Mouse (Mus musculus): ENCODE measurements around the gene Abtb1. TPM values are rescaled to one million over a fixed set of nuclear protein-coding genes. Genes with fewer than 3 reads are reported as not detected.

The Abtb1 gene
- polyA plus RNA-seq, 1 experiment from 2014 or later, result 24.1 TPM

DNA sequence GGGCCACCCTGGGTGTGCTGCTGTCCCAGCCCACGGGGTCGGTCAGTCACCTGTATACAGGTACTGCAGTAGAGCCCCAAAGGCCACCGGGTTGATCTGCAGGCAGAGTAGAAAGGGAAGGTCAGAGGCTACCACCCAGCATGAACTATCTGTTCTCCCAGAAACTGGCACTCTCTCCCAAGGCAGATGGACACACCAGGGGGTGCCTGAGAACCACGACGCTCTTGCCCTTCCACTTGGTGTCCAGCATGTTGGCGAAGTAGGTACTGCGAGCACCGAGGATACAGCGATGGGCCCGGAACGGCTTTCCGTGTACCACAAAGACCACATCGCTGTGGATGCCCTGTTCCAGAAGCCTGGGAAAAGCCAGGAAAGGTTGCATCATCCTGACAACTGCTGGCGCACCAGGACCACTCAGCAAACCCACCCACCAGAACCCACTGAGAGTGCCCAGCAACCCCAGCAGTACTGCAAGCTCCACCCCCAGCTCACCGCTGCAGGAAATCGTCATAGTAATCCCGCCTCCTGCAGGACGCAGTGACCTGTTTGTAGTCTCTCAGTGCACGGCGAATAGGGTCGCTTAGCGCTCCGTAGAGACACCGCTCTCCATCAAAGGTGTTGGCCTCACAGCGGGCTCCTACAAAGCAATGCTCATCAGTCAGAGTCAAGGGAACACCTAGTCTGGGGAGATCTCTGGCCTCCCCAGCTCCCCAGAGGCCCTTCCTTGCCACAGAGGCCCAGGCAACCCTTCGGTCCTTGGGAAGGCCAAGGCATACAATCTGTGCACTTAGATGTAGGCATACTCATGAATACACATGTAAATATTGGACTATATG lies 2.4 kb downstream of the Abtb1 start:
- ATAC-seq (ENCODE audit: insufficient number of reproducible peaks, insufficient read depth, low FRiP score, low read depth), result no peak
- H3K36me3 ChIP-seq (ENCODE audit: control insufficient read depth, insufficient read depth, low read length), result peaks cover 27% of the 10 kb centered on the region
- H3K27ac ChIP-seq (ENCODE audit: low read length), result no peak overlapping the region
- H3K4me3 ChIP-seq (ENCODE audit: low read depth, low read length), result no peak overlapping the region
- H3K9ac ChIP-seq (replicated peaks; ENCODE audit: low read depth, low read length), result no peak overlapping the region
- WGBS, result 83% methylated on average over 26 of the region's 26 CpGs
- H3K4me2 ChIP-seq (replicated peaks; ENCODE audit: low read depth, low read length), result no peak overlapping the region
- no peaks in the 10 kb centered on the region for H3K9me3 ChIP-seq (ENCODE audit: control insufficient read depth, low read depth, low read length)
- H3K4me1 ChIP-seq (ENCODE audit: control insufficient read depth, insufficient read depth, low read length), result peaks cover 17% of the 10 kb centered on the region
- H3K27me3 ChIP-seq (ENCODE audit: control insufficient read depth, insufficient read depth, low read length), result no peaks in the 10 kb centered on the region

DNA sequence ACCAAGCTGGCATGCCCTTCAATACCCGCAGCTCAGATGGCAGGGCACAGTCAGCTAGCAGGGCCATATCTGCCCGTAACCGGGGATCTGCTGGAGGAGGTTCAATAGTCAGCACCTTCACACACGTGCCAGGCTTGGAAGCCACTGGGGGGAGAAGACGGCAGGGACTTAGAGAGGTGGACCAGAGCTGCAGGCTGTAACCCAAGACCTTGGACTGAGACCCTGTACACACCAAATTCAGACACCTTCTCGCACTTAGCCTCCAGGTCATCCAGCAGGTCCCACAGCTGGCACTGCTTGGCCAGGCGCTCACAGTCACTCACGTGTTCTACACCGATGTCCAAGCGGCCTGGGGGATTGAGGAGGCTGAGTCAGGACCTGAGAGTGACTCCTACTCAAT lies 3.2 kb downstream of the Abtb1 start:
- no peak for ATAC-seq (ENCODE audit: insufficient number of reproducible peaks, insufficient read depth, low FRiP score, low read depth)
- 95% methylated on average over 10 of the region's 10 CpGs for WGBS
- Histone ChIP-seq H3K4me1 (ENCODE audit: control insufficient read depth, insufficient read depth, low read length) (peaks cover 17% of the 10 kb centered on the region), H3K4me3 (ENCODE audit: low read depth, low read length) (no peak overlapping the region), H3K27ac (ENCODE audit: low read length) (no peak overlapping the region), H3K36me3 (ENCODE audit: control insufficient read depth, insufficient read depth, low read length) (peaks cover 27% of the 10 kb centered on the region), H3K9ac (replicated peaks; ENCODE audit: low read depth, low read length) (no peak overlapping the region), H3K9me3 (ENCODE audit: control insufficient read depth, low read depth, low read length) (no peaks in the 10 kb centered on the region), H3K27me3 (ENCODE audit: control insufficient read depth, insufficient read depth, low read length) (no peaks in the 10 kb centered on the region), H3K4me2 (replicated peaks; ENCODE audit: low read depth, low read length) (no peak overlapping the region)

DNA sequence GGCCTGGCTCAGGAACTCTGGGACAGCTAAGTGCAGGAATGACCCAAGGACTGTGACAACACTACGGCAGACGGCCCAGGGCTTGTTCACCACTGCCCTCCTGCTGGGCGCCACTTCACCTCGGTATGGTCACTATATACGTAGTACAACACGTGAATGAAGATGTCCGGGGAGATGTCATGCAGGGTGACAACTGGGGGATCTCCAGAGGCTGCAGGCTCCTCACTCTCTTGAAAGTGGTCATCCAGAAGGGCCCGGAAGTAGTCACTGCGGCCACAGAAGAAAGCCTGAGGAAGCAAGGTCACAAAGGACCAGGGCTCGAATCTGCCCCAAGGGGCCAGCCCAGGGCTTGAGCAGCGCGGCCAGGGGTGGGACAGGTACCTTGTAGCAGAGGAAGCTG lies 3.8 kb downstream of the Abtb1 start:
- Histone ChIP-seq H3K27ac (ENCODE audit: low read length) (no peak overlapping the region), H3K27me3 (ENCODE audit: control insufficient read depth, insufficient read depth, low read length) (no peaks in the 10 kb centered on the region), H3K9ac (replicated peaks; ENCODE audit: low read depth, low read length) (no peak overlapping the region), H3K4me2 (replicated peaks; ENCODE audit: low read depth, low read length) (no peak overlapping the region), H3K4me1 (ENCODE audit: control insufficient read depth, insufficient read depth, low read length) (peaks cover 12% of the 10 kb centered on the region), H3K4me3 (ENCODE audit: low read depth, low read length) (no peak overlapping the region), H3K36me3 (ENCODE audit: control insufficient read depth, insufficient read depth, low read length) (peaks cover 27% of the 10 kb centered on the region), H3K9me3 (ENCODE audit: control insufficient read depth, low read depth, low read length) (no peaks in the 10 kb centered on the region)
- no peak for ATAC-seq (ENCODE audit: insufficient number of reproducible peaks, insufficient read depth, low FRiP score, low read depth)
- 91% methylated on average over 12 of the region's 12 CpGs for WGBS

DNA sequence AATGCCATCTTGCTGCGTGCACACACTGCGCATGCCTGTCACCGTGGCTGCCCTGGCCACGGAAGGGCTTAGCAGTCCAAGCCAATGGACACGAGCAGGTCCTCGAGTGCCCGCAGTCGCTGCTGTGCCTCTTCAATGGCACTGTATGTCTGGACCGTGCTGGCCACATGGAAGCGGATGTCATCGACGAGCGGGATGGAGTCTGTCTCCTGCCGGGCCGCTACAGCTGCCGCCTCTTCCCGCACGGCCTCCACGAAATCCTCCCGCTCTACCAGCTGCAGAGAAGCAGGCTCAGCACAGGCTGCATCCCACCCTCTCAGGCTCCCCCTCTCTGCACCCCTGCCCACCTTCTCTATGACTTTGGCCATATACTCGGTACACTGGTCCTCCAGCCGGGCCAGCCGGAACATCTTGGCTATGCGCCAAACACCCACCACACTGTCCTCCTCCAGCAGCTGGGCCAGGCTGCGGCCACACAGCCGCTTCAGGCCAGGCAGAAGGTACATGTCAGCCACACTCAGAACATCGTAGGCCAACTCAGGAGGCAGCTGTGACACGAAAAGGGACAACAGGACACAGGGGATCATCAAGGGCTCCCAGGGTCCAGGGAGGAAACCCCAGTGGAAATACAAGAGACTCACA lies 5.5 kb downstream of the Abtb1 start:
- no peak for ATAC-seq (ENCODE audit: insufficient number of reproducible peaks, insufficient read depth, low FRiP score, low read depth)
- Histone ChIP-seq H3K4me2 (replicated peaks; ENCODE audit: low read depth, low read length) (no peak overlapping the region), H3K36me3 (ENCODE audit: control insufficient read depth, insufficient read depth, low read length) (peaks cover 27% of the 10 kb centered on the region), H3K27ac (ENCODE audit: low read length) (no peak overlapping the region), H3K9ac (replicated peaks; ENCODE audit: low read depth, low read length) (no peak overlapping the region), H3K9me3 (ENCODE audit: control insufficient read depth, low read depth, low read length) (no peaks in the 10 kb centered on the region), H3K4me3 (ENCODE audit: low read depth, low read length) (no peak overlapping the region), H3K27me3 (ENCODE audit: control insufficient read depth, insufficient read depth, low read length) (no peaks in the 10 kb centered on the region), H3K4me1 (ENCODE audit: control insufficient read depth, insufficient read depth, low read length) (peaks cover 9% of the 10 kb centered on the region)
- 88% methylated on average over 28 of the region's 28 CpGs for WGBS

DNA sequence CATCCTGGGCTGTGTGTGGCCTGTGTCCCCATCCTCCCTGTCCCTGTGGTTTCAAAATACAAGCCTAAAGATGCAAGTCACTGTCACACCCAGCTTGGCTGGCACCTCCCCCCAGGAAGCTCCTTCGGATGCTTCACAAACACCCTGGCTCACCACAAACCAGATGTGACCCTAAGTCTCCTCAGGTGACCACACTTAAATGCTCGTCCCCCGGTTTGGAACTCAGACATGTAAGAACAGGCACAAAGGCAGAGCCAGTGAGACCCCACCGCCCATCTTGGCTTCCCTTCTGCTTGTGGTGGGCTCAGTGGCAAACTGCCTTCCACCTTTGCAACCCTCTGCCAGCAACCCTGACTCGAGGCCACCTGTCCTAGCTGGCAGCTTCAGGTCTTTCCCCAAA lies 6.7 kb downstream of the Abtb1 start:
- H3K36me3 ChIP-seq (ENCODE audit: control insufficient read depth, insufficient read depth, low read length), result peaks cover 27% of the 10 kb centered on the region
- H3K9ac ChIP-seq (replicated peaks; ENCODE audit: low read depth, low read length), result no peak overlapping the region
- H3K4me3 ChIP-seq (ENCODE audit: low read depth, low read length), result no peak overlapping the region
- H3K9me3 ChIP-seq (ENCODE audit: control insufficient read depth, low read depth, low read length), result no peaks in the 10 kb centered on the region
- H3K27me3 ChIP-seq (ENCODE audit: control insufficient read depth, insufficient read depth, low read length), result no peaks in the 10 kb centered on the region
- no peak for ATAC-seq (ENCODE audit: insufficient number of reproducible peaks, insufficient read depth, low FRiP score, low read depth)
- 71% methylated on average over 5 of the region's 5 CpGs for WGBS
- no peaks in the 10 kb centered on the region for H3K4me1 ChIP-seq (ENCODE audit: control insufficient read depth, insufficient read depth, low read length)
- H3K4me2 ChIP-seq (replicated peaks; ENCODE audit: low read depth, low read length), result no peak overlapping the region
- no peak overlapping the region for H3K27ac ChIP-seq (ENCODE audit: low read length)

DNA sequence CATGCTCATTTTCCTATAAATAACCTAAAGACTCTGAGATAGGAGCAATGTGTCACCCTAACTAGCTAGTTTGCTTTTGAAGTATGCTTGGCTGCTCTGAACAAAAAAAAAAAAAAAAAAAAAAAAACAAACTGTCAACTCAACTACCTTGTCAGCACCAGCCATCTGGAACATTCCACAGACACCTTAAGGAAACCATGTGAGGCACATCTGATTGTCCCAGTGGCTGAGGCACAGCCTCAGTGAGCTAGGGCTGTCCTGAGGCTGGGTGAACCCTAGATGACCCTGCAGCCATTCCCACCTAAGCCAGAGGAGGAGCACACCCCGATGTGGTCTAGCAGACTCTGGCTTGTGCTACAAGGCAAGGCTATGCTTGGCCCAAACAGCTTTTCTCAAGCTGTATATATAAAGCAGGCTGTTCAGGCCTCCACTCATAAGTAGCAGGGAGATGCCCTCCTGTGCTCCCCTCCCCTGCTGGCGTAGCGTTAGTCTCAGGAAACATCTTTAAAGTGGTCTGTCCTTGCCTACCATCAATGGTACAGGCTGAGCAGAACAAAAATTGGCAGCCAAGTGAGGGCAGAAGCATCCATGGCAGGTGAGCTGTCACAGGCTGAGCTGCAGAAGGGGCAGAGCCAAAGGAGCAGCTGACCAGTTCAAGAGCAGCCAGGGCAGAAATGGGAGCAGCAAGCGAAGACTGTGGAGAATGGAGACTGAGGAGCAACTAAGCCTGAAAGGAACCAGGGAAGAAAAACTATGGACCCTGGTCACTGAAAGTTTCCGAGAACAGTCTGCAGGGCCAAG lies 8.2 kb downstream of the Abtb1 start:
- no peaks in the 10 kb centered on the region for H3K4me1 ChIP-seq (ENCODE audit: control insufficient read depth, insufficient read depth, low read length)
- 75% methylated on average over 5 of the region's 5 CpGs for WGBS
- no peak for ATAC-seq (ENCODE audit: insufficient number of reproducible peaks, insufficient read depth, low FRiP score, low read depth)
- H3K4me2 ChIP-seq (replicated peaks; ENCODE audit: low read depth, low read length), result no peak overlapping the region
- H3K9ac ChIP-seq (replicated peaks; ENCODE audit: low read depth, low read length), result no peak overlapping the region
- no peak overlapping the region for H3K27ac ChIP-seq (ENCODE audit: low read length)
- no peaks in the 10 kb centered on the region for H3K9me3 ChIP-seq (ENCODE audit: control insufficient read depth, low read depth, low read length)
- no peaks in the 10 kb centered on the region for H3K27me3 ChIP-seq (ENCODE audit: control insufficient read depth, insufficient read depth, low read length)
- H3K4me3 ChIP-seq (ENCODE audit: low read depth, low read length), result no peak overlapping the region
- H3K36me3 ChIP-seq (ENCODE audit: control insufficient read depth, insufficient read depth, low read length), result peaks cover 17% of the 10 kb centered on the region

DNA sequence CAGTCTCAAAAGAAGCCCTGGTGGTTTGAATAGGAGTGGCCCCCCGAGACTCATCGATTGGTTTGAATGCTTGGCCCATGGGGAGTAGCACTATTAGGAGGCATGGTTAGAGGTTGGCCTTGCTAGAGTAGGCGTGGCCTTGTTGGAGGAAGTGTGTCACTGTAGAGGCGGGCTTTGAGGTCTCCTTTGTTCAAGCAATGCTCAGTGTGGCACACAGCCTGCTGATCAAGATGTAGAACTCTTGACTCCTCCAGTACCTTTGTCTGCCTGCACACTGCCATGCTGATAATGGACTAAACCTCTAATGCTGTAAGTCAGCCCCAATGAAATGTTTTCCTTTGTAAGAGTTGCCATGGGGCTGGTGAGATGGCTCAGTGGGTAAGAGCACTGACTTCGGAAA lies 9.1 kb downstream of the Abtb1 start:
- no peak for ATAC-seq (ENCODE audit: insufficient number of reproducible peaks, insufficient read depth, low FRiP score, low read depth)
- WGBS, result 78% methylated on average over 5 of the region's 5 CpGs

DNA sequence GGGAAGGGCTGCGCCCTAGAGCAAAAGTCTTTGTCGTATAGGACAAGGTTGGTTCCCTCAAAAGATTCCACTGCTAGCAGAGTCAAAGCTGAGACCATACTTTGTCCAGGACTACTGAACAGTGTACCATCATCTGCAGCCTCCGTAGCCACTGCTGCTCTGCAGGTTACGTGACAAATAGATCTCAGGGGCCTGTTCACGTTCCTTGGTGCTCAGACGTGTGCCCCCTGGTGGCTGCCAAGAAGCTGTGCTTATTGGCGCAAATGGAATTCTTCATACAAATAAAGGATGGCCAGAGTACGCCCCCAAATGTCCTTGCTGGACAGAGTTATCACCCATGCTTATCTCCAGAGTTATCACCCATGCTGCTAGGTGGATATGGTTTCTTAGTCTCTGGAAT lies 10.3 kb downstream of the Abtb1 start:
- H3K27ac ChIP-seq (ENCODE audit: low read length), result no peak overlapping the region
- H3K27me3 ChIP-seq (ENCODE audit: control insufficient read depth, insufficient read depth, low read length), result no peaks in the 10 kb centered on the region
- peaks cover 9% of the 10 kb centered on the region for H3K36me3 ChIP-seq (ENCODE audit: control insufficient read depth, insufficient read depth, low read length)
- no peak overlapping the region for H3K9ac ChIP-seq (replicated peaks; ENCODE audit: low read depth, low read length)
- H3K4me3 ChIP-seq (ENCODE audit: low read depth, low read length), result no peak overlapping the region
- ATAC-seq (ENCODE audit: insufficient number of reproducible peaks, insufficient read depth, low FRiP score, low read depth), result peak; percentile 53; the same call in 1 of the 2 replicates
- WGBS, result 23% methylated on average over 8 of the region's 8 CpGs
- H3K9me3 ChIP-seq (ENCODE audit: control insufficient read depth, low read depth, low read length), result no peaks in the 10 kb centered on the region
- peaks cover 6% of the 10 kb centered on the region; the same call in 1 of the 2 replicates for H3K4me1 ChIP-seq (ENCODE audit: control insufficient read depth, insufficient read depth, low read length)
- H3K4me2 ChIP-seq (replicated peaks; ENCODE audit: low read depth, low read length), result no peak overlapping the region

More for the DNA sequence above, 9.1 kb downstream of the Abtb1 start:
- Histone ChIP-seq H3K36me3 (ENCODE audit: control insufficient read depth, insufficient read depth, low read length) (peaks cover 9% of the 10 kb centered on the region), H3K27me3 (ENCODE audit: control insufficient read depth, insufficient read depth, low read length) (no peaks in the 10 kb centered on the region), H3K4me3 (ENCODE audit: low read depth, low read length) (no peak overlapping the region), H3K27ac (ENCODE audit: low read length) (no peak overlapping the region), H3K9me3 (ENCODE audit: control insufficient read depth, low read depth, low read length) (no peaks in the 10 kb centered on the region), H3K4me2 (replicated peaks; ENCODE audit: low read depth, low read length) (no peak overlapping the region), H3K4me1 (ENCODE audit: control insufficient read depth, insufficient read depth, low read length) (no peaks in the 10 kb centered on the region), H3K9ac (replicated peaks; ENCODE audit: low read depth, low read length) (no peak overlapping the region)

Measured in stomach, embryonic 14.5 days (tissue).